9 mouse cellular contexts compared by ENCODE assay signal in the genomic region with DNA sequence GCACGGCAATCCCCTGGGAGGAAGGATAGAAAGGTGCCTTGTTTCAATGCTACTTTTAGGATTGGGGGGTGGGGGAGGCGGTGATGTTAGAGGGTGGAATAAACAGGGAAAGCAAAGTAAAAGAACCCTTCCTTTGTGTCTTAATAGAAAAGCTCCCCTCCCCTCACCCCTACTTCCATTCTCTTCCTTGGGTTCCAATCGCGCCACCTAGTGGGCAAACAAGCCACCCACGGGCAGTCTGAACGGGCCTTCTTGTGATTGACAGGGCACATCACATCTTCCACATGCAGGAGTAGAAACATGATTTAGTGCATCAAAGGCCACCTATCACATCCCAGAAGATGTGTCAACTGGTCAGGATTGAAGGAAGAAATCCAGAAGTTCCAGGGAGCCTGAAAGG. TPM values are rescaled to one million over a fixed set of nuclear protein-coding genes. Genes with fewer than 3 reads are reported as not detected.
DNase-seq lines count a peak whose midpoint lies in the region; ATAC-seq and TF ChIP-seq lines count a peak whose summit lies in the region.
"Had no signal": no experiment of that assay in that cellular context is flagged by ENCODE, and none has a peak within 500 bp of the region (broad histone marks: within the 10 kb centered on the region; RNA-seq: fewer than 3 reads in every experiment).

No protein-coding gene starts in this region.

- no peaks in the 10 kb centered on the region for H3K36me3 ChIP-seq in heart, postnatal 0 days (replicated peaks; ENCODE audit: control insufficient read depth, insufficient read depth, low read length)
- no peaks in the 10 kb centered on the region for H3K36me3 ChIP-seq in ES-E14 (ENCODE audit: control insufficient read depth, insufficient read depth, low read length, poor library complexity, severe bottlenecking)
- no peaks in the 10 kb centered on the region for H3K36me3 ChIP-seq in liver, postnatal 0 days (replicated peaks; ENCODE audit: insufficient read depth, low read length)

- H3K4me3 ChIP-seq in heart, postnatal 0 days (ENCODE audit: low read depth, low read length), result no peak overlapping the region
- H3K4me3 ChIP-seq in ES-E14 (ENCODE audit: insufficient read depth in 1 of 2, low read depth in 1 of 2, low read length in 2 of 2, poor library complexity in 1 of 2, severe bottlenecking in 1 of 2), result no peak overlapping the region
- no peak overlapping the region for H3K4me3 ChIP-seq in liver, postnatal 0 days (ENCODE audit: low read depth, low read length)

- TF ChIP-seq EP300 in heart, postnatal 0 days (IDR thresholded peaks at IDR 0.05; ENCODE audit: low read depth), result no peak
- no peak for TF ChIP-seq EP300 in liver, postnatal 0 days (IDR thresholded peaks at IDR 0.05; ENCODE audit: low read depth)

- DNase-seq in heart, postnatal 0 days (ENCODE audit: low spot score), result no peak
- DNase-seq in heart, adult 9 months (ENCODE audit: low spot score in 2 of 2), result no peak
- peak; percentile 96 for DNase-seq in ES-E14 (ENCODE audit: low read depth, low spot score)
- DNase-seq in cerebellum, postnatal 10 days, result peak; percentile 79 to 83
- DNase-seq in kidney, postnatal 14 days, result peak; percentile 31
- peak; percentile 45 for DNase-seq in liver, postnatal 0 days
- DNase-seq in spleen, adult 12 weeks (ENCODE audit: low spot score), result peak; percentile 22
- no peak for DNase-seq in urinary bladder, postnatal 10 days (ENCODE audit: low spot score)

- no peaks in the 10 kb centered on the region for H3K4me1 ChIP-seq in heart, postnatal 0 days (ENCODE audit: control insufficient read depth, insufficient read depth)
- peaks cover 0 to 7% of the 10 kb centered on the region in 2 experiments; a peak in 2 of 4 replicates for H3K4me1 ChIP-seq in ES-E14 (ENCODE audit: control insufficient read depth in 2 of 2, insufficient read depth in 2 of 2, low read length in 2 of 2, poor library complexity in 1 of 2)
- H3K4me1 ChIP-seq in liver, postnatal 0 days (ENCODE audit: insufficient read depth), result no peaks in the 10 kb centered on the region

- H3K27me3 ChIP-seq in heart, postnatal 0 days (ENCODE audit: control insufficient read depth, insufficient read depth, low read length), result no peaks in the 10 kb centered on the region
- no peaks in the 10 kb centered on the region for H3K27me3 ChIP-seq in liver, postnatal 0 days (ENCODE audit: insufficient read depth, low read length)

- no peak overlapping the region for H3K4me2 ChIP-seq in heart, postnatal 0 days (ENCODE audit: low read depth, low read length)
- no peak overlapping the region for H3K4me2 ChIP-seq in liver, postnatal 0 days (ENCODE audit: low read depth, low read length)

- no peak overlapping the region for H3K9ac ChIP-seq in heart, postnatal 0 days (replicated peaks; ENCODE audit: low read depth, low read length)
- H3K9ac ChIP-seq in ES-E14 (ENCODE audit: insufficient read depth, low read depth, low read length, poor library complexity, severe bottlenecking), result no peak overlapping the region
- H3K9ac ChIP-seq in liver, postnatal 0 days (replicated peaks), result no peak overlapping the region

- no peak overlapping the region for H3K27ac ChIP-seq in heart, postnatal 0 days (ENCODE audit: low read depth)
- no peak overlapping the region for H3K27ac ChIP-seq in ES-E14 (ENCODE audit: insufficient read depth, low read depth, low read length, poor library complexity, severe bottlenecking)
- H3K27ac ChIP-seq in liver, postnatal 0 days (ENCODE audit: low read depth), result no peak overlapping the region
- H3K27ac ChIP-seq: macrophage had no signal

- no peak for ATAC-seq in heart, postnatal 0 days (ENCODE audit: insufficient read depth, low read depth)
- ATAC-seq in liver, postnatal 0 days, result no peak

- 29% methylated on average over 6 of the region's 6 CpGs for WGBS in heart, postnatal 0 days
- 32% methylated on average over 6 of the region's 6 CpGs for WGBS in liver, postnatal 0 days (ENCODE audit: insufficient replicate concordance)

- in situ Hi-C loops in ES-E14 (cut with MboI; ENCODE audit: low sequenced_read_pairs in 2 of 2, unreplicated experiment in 2 of 2), result no loop called here

- TF ChIP-seq CTCF in heart, postnatal 0 days (IDR thresholded peaks at IDR 0.05; ENCODE audit: low read depth), result peak; percentile 51
- TF ChIP-seq CTCF in liver, postnatal 0 days (IDR thresholded peaks at IDR 0.05; ENCODE audit: low read depth), result peak; percentile 66

- no peaks in the 10 kb centered on the region for H3K9me3 ChIP-seq in heart, postnatal 0 days (replicated peaks; ENCODE audit: control insufficient read depth, low read length)
- H3K9me3 ChIP-seq in ES-E14 (ENCODE audit: control insufficient read depth, insufficient read depth, low read depth, low read length), result no peaks in the 10 kb centered on the region
- no peaks in the 10 kb centered on the region for H3K9me3 ChIP-seq in liver, postnatal 0 days (ENCODE audit: low read length)

TF ChIP-seq in ES-E14, 5 proteins besides CTCF, POLR2A, EP300 and RAD21:
- peak; percentile 9; the same call in 1 of the 2 replicates for TF ChIP-seq ZC3H11A (IDR thresholded peaks at IDR 0.05; ENCODE audit: borderline replicate concordance, low read depth, low read length)
- no peak for TF ChIP-seq MAFK (IDR thresholded peaks at IDR 0.05; ENCODE audit: insufficient read depth, low read depth, low read length)

RNA-seq across cellular contexts. Expression of a gene that starts 41.2 kb away (rescaled TPM):
- total RNA-seq in heart, postnatal 0 days (2014; rRNA removed; ENCODE audit: low replicate concordance), result 75.7 and 79.8 TPM in 2 replicates
- polyA plus RNA-seq in heart, postnatal 0 days (2015; fragmentation: Nextera tagmentation; extraction: Ambion mirVana), result 96.5 and 116 TPM in 2 replicates
- total RNA-seq in ES-E14 (2012; rRNA removed), result 36.3 and 55.2 TPM in 2 replicates
- 61.8 and 64.7 TPM in 2 replicates for polyA plus RNA-seq in liver, postnatal 0 days (2015; fragmentation: Nextera tagmentation; extraction: Ambion mirVana)

RNA-seq across cellular contexts. Expression of a gene that starts 41.7 kb away (rescaled TPM):
- 8.2 TPM in 1 of 2 replicates, not detected in the other for total RNA-seq in heart, postnatal 0 days (2014; rRNA removed; ENCODE audit: low replicate concordance)
- 1.5 and 1.7 TPM in 2 replicates for polyA plus RNA-seq in heart, postnatal 0 days (2015; fragmentation: Nextera tagmentation; extraction: Ambion mirVana)
- total RNA-seq in ES-E14 (2012; rRNA removed), result 0.27 and 0.85 TPM in 2 replicates
- 0.80 and 1.2 TPM in 2 replicates for polyA plus RNA-seq in liver, postnatal 0 days (2015; fragmentation: Nextera tagmentation; extraction: Ambion mirVana)
- polyA plus RNA-seq: macrophage had no signal

Comparison
In these comparisons a context has a peak if more than half of its experiments do, and no peak if none do; other contexts are left out.
1. DNase-seq: peak in ES-E14 (single experiment), cerebellum, postnatal 10 days (2 of 2), kidney, postnatal 14 days (single experiment), liver, postnatal 0 days (single experiment) and spleen, adult 12 weeks (single experiment); none in heart, postnatal 0 days (single experiment), heart, adult 9 months (0 of 2) and urinary bladder, postnatal 10 days (single experiment).